Mouse (Mus musculus) right cerebral cortex, postnatal 10 days (tissue): ENCODE results near the gene Litaf.
A peak's percentile ranks its signal among the peaks of the same experiment; 100 is the strongest.
"Not testable (repeated sequence)": the region's sequence is repeated elsewhere in the genome, so short reads cannot be mapped to it uniquely, and the experiment has no call there.

Source experiments
- DNase-seq, 2 experiments: peaks; one replicate each; pipeline ENCODE4 v3.0.0; 2021; ENCODE audit warnings: low spot score in 2 of 2

The Litaf gene

DNA sequence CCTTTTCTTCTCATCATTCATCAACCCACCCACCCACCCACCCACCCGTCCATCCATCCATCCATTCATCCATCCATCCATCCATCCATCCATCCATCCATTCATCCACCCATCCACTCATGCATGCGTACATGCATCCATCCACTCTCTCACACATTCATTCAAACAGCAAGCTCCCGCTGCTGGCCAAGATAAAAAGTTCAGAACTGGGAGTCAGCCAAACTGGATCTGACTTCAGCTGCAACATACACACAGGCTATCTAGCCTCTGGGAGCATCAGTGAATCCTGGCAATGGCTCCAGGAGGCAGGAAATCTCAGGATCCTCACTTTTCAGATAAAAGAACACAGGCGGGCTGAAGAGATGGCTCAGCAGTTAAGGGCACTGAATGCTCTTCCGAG, 42.3 kb downstream of the Litaf start:
- DNase-seq, result no peak

DNA sequence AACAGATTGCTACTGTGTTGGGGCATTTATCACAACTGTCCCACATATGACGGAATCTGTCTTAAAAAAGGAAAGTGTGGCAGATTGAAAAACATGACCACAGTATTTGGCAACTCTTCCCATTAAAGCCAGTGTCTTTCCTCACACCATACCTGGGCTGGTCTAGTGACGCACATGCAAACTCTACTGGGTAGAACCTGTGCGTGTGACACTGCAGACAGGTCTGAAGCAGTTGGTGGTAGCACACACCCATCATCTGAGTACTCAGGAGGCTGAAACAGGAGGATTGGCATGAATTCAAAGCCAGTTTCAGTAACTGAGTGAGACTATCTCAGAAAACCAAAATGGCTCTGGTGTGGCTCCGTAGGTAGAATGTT, 43.9 kb downstream of the Litaf start:
- no peak for DNase-seq

DNA sequence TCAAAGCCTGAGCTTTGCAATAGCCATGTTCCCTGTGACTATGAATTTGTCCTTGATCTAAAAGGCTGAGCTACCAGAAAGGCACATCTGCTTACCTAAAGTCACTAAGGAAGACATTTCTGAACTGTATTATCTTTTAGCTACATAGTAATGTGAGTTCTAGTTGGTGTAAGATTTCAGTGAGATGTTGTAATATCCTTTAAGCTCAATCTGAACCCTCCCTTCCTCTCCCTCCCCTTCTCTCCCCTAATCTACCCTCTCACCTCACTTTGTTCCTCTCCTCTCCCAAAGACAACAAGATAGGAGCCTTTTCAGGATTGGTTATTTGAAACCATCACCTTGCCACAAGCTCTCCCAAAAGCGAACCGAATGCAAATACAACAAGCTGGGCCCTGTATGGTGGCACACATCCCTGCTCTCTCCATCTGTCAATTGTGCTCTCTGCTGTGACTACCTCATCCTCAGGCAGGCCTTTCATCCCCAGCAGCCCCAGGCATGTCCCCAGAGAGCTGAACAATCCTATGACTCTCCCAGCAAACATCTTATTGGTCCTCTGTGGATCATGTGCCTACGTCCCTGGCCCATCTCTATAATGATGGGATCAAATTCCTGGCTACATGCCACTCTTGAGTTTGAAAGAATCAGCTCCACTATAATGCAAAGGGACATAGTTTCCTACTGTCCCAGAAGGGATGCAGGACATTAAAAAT, 44.4 kb downstream of the Litaf start:
- no peak for DNase-seq

DNA sequence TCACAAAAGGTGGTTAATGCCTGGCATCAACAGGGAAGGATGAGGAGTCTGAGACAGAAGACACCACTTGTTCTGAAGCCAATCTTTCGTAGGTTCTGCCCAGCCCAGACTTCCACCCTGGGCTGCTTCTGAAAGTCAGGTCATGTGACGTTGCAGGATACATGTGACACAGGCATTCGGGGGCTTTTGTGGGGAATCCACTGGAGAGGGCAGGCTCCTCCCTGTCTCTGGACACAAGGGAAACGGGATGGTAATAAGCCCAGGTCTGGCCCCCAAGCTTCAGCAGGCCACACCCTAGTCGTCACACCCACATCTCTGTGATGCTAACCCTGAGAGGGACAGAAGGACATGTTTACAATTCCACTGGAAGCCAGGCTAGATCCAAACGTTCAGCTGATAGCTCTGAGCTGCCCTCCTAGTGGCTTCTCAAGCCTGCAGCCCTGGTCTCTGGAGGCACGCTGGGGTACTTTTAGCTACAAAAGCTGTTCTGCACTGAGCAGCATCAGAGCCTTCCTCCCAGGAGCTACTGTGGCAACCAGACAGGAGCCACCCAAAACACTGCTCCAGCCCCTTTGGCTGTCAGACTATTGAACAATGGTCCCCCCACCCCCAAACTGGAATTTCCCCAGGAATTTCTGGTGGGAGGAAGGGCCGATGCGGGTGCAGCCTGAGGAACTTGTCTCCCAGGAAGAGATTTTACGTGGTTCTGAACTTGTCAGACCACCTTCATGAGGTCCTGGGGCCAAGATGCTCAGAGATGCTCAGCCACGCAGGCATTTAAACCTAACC, 48.0 kb downstream of the Litaf start:
- DNase-seq, result no peak

DNA sequence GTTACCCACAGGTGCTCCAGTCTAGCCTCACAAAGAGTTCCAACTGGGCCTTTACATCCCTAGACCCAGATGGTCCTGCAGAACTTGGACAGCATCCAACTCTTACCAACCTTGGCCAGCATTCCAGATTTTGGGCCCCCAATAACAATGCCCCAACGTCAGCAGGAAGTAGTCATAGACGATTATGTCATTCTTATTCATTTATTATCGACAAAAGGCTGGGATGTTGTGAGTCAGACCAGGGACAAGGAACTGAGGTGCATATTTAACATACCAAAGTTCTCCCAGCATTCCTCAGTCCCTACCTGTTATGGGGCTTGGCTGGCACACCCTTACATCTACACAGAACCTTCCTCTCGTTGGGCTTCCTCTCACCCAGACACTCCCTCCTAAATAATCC, 49.6 kb downstream of the Litaf start:
- DNase-seq, result no peak

DNA sequence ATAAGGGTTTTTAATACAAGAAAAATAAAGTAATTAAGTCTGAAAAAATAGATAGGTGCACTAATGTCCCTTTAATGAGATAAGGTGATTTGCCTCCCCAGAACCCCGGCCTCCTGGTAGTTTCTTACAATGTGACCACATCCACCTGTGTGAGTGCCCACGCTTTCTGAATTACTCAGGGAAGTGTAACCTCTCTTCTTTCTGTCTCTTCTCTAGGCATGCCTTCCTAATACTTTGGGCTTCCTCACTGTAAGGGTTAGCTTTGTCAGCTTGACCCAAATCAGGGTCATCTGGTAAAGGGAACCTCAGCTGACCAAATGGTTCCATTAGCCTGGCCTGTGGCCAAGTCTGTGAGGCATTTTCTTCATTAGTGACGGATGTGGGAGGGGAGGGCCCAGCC, 51.5 kb downstream of the Litaf start:
- no peak for DNase-seq

DNA sequence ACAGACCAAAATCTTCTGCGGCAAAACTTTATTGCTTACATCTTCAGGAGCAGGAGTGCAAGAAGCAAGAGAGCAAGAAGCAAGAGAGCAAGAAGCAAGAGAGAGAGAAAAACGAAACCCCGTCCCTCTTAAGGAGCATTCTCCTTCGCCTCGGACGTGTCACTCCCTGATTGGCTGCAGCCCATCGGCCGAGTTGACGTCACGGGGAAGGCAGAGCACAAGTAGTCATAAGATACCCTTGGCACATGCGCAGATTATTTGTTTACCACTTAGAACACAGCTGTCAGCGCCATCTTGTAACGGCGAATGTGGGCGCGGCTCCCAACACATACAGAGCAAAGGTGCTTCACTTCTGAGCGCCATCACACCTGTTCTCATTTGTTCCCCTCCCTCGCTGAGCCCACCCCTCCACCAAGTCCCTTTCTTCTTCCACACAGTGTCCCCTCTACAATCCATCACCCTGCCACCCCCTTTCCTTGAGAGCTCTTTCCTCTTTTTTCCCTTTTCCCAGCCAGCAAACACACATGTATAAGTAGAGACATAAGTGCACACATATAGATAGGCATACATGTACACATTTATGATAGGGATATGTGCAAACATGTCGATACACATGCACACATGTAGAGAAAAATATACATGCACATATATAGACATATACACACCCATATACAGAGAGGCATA, 52.4 kb downstream of the Litaf start:
- not testable (repeated sequence) for DNase-seq

DNA sequence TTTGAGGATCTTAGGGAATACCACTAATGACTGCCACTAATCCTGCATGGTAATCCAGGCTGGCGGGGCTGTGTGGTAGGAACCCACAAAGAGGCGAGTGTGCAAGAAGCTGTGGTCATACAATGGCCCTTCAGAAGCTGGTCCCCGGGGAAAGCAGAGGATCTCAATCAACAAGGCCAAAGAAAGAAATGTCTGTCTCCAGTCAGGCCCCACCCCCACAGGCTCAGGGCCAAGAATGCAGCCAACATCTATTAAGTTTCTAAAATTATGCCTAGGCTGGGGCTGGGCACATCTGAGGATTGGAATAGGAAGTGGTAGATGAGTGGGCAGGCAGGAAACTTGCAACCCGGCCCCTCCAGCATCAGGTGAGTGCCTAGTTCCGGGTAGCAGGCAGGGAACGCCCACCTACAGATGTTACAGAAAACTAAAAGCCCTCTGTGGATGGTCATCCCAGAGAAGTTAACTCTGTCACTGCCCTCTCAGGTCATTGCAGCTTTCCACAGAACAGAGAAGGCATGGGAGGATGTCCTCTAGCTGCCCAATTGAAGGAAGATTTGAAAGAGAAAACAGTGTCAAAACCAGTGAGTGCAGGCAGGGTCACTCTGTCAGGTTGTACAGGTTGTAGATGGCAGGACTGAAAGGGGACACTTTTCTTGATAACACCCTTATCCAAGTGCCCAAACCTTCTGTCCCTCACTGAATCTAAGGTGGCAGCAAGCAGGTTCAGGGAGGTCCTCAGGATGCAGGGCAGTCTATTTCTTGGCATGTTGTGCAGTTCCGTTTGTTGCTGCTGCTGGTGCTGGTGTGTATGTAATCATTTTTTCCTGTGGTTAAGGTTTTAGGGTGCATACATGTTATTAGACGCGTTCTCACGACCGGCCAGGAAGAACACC, 53.1 kb downstream of the Litaf start:
- peak; percentile 75 to 85 for DNase-seq

DNA sequence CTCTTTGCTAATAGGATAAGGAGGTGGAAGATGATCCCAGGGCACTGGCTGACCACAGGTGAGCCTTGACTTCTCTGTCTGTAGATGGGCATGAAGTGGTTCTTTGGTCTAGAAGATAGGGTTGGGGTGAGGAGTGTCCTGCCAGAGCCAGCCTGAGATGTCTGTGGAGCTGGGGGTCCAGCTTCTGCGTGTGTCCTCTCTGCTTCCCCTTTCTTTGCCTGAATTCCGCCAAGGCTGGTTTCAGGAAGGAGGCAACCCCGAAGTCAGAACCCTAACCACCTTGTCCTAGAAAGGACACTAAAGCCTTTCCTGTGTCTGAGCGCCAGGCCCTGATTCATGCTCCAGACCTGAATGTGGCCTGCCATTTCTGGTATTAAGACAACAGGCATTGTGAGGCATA, 54.0 kb downstream of the Litaf start:
- DNase-seq, result no peak

DNA sequence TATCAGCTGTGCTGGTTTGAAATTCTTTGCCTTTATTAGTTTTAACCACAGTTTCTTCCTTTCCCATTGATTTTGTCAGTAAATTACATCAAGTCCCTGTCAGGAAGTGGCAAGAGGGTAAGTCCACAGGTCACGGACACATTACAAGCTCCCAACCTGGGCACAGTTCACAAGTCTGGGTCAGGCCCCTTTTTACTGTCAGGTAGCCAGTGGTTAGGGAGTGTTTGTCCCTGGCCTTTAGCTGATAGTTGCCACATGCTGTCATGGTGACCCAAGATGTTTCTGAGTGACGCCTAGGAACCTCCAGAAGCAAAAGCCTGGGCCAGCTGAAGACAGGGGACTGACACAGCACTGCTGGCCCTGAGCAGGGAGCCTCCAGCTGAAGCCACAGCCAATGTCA, 54.8 kb downstream of the Litaf start:
- no peak for DNase-seq

DNA sequence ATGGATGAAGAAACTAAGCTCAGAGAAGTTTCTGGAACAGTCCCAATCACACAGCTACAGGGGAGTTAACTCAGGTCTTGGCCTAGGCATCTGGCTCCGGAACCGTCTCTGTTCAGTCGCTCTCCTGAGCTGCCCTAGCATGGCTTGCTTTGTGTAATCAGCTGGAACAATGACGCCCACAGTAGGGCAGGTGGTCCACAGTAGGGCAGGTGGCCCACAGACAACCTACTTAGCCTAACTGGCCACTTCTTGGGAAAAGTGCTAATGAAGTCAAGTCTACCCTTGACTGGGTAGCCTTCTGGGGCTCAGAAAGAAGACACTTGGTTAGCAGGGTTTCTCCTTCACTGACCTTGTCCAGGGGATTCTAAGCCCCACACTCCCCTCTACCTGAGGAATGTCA, 55.7 kb downstream of the Litaf start:
- no peak for DNase-seq

DNA sequence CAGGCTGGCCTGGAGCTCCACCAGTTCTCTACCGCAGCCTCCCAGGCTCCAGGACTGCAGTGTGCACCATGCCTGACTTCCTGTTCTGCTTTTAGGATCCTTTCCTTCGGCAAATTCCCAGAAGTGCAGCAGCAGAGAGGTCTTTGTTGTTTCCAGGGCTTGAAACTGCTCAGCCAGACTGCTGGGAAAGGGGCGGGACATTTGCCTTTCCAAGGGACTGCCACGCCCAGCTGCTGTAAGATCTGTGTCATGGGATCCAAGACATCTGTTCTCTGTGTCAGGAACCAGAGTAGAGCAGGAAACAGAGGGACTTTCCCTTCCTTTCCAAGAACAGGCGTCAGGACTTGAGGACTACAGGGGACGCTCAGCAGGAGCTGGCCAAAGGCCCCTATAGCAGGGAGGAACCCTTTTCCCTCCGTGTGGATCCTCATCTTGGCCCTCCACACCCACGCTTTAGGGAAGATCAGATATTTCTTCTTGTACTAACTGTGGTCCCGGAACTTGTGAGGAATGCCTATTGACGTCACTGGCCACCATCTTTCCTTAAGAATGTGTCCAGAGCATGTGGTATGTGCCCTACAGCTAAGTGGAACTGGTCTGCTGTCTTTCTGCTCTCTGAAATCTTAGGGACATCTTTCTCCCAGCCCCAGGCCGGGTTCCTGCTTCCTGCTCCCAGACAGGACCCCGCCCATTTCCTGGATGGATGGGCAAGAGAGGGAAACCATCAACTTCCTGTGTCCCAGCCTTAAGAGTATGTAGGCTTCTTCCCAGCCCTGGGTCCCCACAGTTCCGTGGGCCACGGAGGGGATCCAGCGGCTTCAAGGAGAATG, 57.6 kb downstream of the Litaf start:
- DNase-seq, result peak; percentile 52 to 67

DNA sequence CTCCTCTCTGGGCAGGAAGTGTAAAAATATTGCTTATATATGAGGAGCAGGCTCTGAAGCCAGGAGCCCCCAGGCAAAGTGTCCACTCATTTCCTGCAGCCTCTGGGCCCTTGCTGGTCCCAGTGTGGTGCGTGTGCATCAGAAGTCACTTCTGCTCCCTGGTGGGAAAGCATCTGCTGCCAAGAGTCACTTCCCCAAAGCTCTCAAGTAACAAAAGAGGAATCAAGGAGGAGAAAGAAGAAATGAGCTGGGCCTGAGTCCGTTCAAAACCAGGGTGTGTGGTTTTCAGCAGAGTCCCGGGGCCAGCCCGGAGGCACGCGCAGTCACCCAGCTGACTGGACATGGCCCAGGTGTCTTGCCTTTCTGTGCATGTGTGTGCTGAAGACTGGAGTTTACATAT, 59.9 kb downstream of the Litaf start:
- DNase-seq, result peak; percentile 49 to 63

DNA sequence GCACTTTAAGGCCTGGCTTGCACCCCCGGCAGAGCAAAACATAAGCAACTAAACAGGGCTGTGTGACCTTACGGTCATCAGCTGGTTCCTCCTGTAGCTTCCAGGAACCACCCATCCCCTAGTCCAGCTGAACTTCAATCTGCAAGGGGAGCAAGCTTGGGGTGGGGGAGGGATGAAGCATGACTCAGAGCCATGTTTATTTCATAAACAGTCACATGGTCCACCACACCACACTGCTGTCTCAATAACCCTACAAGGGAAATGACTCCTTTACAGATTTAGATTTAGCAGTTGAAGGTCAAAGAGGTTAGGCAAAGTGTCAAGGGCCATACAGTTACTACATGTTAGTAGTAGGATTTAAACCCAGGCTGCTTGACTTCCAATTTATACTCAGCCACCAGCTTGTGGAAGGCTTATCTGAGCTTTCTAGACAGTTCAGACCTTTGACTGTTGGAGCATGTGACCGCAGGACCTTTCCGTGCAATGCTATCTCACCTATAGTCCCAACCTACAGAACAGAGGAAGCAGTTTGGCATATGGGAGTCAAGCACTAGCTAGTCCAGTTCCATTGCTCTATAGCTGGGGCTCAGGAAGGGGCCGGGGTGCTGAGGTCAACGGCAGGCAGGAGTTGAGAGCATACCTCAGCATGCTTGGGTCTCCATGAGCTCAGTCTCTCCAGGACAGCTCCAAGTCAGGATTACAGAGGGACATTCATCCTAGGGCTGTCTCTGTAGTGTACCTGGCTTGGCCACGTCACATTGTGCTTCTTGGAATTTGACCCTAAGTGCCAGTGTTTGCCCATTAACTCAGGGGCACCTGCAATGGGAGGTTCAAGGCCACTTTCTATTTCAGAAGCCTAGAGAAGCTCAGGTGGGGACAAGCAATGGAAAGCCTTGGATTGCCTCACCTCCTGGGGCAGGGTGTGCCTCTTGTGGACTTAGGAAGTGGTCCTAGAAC, 64.0 kb downstream of the Litaf start:
- DNase-seq, result no peak

DNA sequence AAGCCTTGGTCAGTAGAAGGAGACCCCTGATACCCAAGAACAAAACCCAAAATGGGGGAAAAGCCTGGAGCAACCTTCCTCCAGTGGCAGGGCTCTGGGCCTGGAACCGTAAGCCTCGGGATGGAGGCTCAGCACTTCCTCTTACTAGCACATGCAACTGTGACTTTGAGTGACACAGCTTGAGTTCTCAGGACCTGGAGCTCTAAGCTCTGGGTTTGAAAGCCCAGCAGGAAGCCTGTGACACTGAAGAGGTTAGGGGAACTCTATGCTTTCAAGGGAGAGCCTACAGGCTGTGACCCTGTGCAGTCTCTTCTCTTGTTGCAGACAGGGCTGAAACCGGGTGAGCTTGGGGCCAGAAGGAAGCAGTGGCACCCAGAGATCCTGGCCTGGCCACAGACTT, 66.1 kb downstream of the Litaf start:
- no peak for DNase-seq

DNA sequence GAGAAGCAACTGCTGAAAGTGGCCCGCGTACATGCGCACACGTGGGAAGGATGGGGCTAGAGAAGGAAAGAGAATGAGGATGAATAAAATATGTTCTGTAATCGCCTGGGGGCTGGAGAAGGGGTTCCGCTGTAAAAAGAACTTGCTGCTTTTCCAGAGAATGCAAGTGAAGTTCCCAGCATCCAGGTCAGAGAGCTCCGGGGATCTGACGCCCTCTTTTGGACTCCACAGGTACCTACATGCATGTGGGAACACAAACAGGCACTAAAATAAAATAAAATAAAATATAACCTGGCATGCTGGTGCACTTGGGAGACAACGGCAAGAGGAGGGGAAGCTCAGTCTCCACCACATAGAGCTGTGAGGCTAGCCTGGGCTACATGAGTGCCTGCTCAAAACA, 67.7 kb downstream of the Litaf start:
- no peak for DNase-seq

DNA sequence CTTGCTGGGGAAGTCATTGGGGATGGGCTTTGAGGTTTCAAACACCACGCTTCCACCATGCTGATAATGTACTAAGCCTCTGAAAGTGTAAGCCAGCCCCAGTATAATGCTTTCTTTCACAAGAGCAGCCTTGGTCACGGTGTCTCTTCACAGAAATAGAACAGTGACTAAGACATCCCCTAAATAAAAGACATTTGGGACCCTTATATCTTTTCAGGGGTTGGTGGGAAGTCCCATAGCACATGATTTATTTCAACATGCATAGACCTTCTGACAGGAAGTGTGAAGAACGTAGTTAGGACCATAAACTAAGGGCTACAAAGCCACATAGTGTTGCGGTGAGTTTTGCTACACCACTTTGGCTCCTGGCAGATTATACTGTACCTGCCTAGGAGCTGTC, 69.4 kb downstream of the Litaf start:
- no peak for DNase-seq

DNA sequence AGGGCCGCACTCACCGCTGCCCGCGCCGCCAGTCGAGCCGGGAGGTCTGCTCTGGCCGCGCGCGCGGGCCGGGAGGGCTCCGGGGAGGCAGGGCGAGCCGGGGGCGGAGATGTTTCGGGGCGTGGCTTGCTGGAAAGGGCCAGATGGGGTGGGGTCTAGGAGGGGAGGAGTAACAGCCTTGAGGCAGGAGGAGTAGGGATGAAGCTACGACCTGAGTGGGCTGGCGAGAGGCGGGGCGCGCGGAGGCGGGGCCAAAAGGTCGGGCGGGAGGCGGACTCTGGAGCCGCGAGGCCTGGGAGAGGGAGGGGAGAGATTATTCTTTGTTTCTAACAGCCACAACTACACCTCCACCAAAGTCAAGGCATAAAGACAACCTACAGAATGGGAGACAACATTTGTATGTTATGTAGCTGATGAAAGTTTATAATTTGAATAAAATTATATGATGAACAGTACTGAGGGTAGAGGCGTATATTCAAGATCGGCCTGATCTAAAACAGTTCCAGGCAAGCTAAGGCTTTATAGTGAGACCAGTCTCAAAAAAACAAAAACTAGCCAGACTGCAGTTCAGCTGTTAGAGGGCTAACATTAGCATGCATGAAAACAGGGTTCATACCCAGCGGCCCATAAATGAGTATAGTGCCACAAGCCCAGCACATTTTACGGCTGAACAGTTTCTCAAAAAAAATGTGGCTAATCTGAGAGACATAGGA, 72.8 kb downstream of the Litaf start:
- DNase-seq, result peak; percentile 87 to 90
